Mouse (Mus musculus) ES-E14 (cell line): Measurements from ENCODE around the gene AU022252.

Experiments
- CHD2 ChIP-seq: IDR thresholded peaks from 2 replicates; pipeline ENCODE4 v1.6.1; 2014; ENCODE audit warnings: mild to moderate bottlenecking, low read depth, low read length, inconsistent platforms
- HCFC1 ChIP-seq: IDR thresholded peaks from 2 replicates; pipeline ENCODE4 v1.6.1; 2012; ENCODE audit warnings: low read length, inconsistent platforms, borderline replicate concordance; ENCODE audit not compliant: insufficient read depth
- ZNF384 ChIP-seq: IDR thresholded peaks from 2 replicates; pipeline ENCODE4 v1.6.1; 2012; ENCODE audit warnings: low read depth, low read length, inconsistent platforms

DNA sequence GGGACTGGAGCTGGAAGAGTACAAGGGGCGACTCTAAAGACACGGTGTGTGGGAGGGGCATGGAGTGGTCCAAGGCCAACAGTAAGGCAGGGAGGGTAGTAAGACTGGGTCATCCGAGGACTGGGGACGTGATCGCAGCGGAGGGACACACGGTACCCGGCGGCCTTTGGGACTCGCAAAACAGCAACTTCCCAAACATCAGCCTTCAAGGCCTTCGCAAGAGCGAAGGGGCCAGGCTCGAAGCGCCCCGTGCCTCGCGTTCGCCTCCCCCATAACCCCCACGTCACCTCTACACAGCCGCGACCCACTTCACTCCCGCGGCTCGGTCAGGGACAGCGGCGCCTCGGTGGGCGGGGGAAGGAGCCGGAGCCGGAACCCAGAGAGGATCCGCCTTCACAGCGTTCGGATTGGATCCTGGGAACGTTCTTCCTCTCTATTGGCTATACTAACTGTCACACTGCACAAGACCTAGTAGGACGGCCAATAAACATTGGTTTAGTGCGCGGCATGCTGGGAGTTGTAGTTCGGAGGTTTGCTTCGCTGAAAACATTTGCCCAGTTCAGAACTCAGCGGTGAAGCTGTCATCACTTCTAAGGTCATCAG, 58.6 kb downstream of the AU022252 start, which contains the start of gene Zfp691:
- TF ChIP-seq HCFC1 (peak; percentile 99), CHD2 (peak; percentile 97), ZNF384 (no peak)
